Mouse (Mus musculus): ENCODE measurements around the gene Polr2l.
A peak's percentile ranks its signal among the peaks of the same experiment; 100 is the strongest.

Gene Polr2l

GRCm38 (mm10) chr7:141484186-141485120 is 9.5 kb upstream of the Polr2l start:
- ATAC-seq (ENCODE audit: low TSS enrichment): no peak

GRCm38 (mm10) chr7:141483114-141483653 is 8.3 kb upstream of the Polr2l start:
- no peak for ATAC-seq (ENCODE audit: low TSS enrichment)

GRCm38 (mm10) chr7:141482531-141483024 is 7.6 kb upstream of the Polr2l start:
- ATAC-seq (ENCODE audit: low TSS enrichment): no peak

GRCm38 (mm10) chr7:141481498-141482401 is 6.8 kb upstream of the Polr2l start:
- peak; percentile 24; the same call in 1 of the 2 replicates for ATAC-seq (ENCODE audit: low TSS enrichment)

- ATAC-seq (ENCODE audit: low TSS enrichment): peak; percentile 52
These were observed 6.0 kb upstream of the Polr2l start for GRCm38 (mm10) chr7:141480842-141481497.

GRCm38 (mm10) chr7:141478270-141478748 is 3.4 kb upstream of the Polr2l start:
- ATAC-seq (ENCODE audit: low TSS enrichment): no peak

- no peak for ATAC-seq (ENCODE audit: low TSS enrichment)
These were observed 2.8 kb upstream of the Polr2l start for GRCm38 (mm10) chr7:141477578-141478269.

GRCm38 (mm10) chr7:141476981-141477370 is 2.0 kb upstream of the Polr2l start:
- no peak for ATAC-seq (ENCODE audit: low TSS enrichment)

- ATAC-seq (ENCODE audit: low TSS enrichment): no peak
These were observed 1.5 kb upstream of the Polr2l start for GRCm38 (mm10) chr7:141476226-141476980.

- no peak for ATAC-seq (ENCODE audit: low TSS enrichment)
These were observed 850 bp upstream of the Polr2l start for GRCm38 (mm10) chr7:141475805-141476158.

- no peak for ATAC-seq (ENCODE audit: low TSS enrichment)
These were observed 772 bp downstream of the Polr2l start for GRCm38 (mm10) chr7:141474160-141474559.

GRCm38 (mm10) chr7:141472763-141473162 is 2.2 kb downstream of the Polr2l start:
- no peak for ATAC-seq (ENCODE audit: low TSS enrichment)

GRCm38 (mm10) chr7:141472226-141472625 is 2.7 kb downstream of the Polr2l start:
- ATAC-seq (ENCODE audit: low TSS enrichment): no peak

- no peak for ATAC-seq (ENCODE audit: low TSS enrichment)
These were observed 3.7 kb downstream of the Polr2l start for GRCm38 (mm10) chr7:141471236-141471635.

- no peak for ATAC-seq (ENCODE audit: low TSS enrichment)
These were observed 4.3 kb downstream of the Polr2l start for GRCm38 (mm10) chr7:141470637-141470944.

- ATAC-seq (ENCODE audit: low TSS enrichment): no peak
These were observed 4.9 kb downstream of the Polr2l start for GRCm38 (mm10) chr7:141469901-141470636.

- ATAC-seq (ENCODE audit: low TSS enrichment): no peak
These were observed 5.6 kb downstream of the Polr2l start for GRCm38 (mm10) chr7:141469352-141469751.

GRCm38 (mm10) chr7:141468522-141469211 is 6.3 kb downstream of the Polr2l start:
- ATAC-seq (ENCODE audit: low TSS enrichment): peak; percentile 68; the same call in 1 of the 2 replicates

GRCm38 (mm10) chr7:141468164-141468521 is 6.8 kb downstream of the Polr2l start:
- ATAC-seq (ENCODE audit: low TSS enrichment): no peak
